Mouse (Mus musculus) cerebellum, adult 11-12 months (tissue): ENCODE measurements at regions not wholly inside any gene's neighbourhood (a gene's known extent, or its start where the extent isn't known, plus 50 kb on each side); places are given as distances from the start of the nearest gene placed in this dataset.
"Not testable (repeated sequence)": the region's sequence is repeated elsewhere in the genome, so short reads cannot be mapped to it uniquely, and the experiment has no call there.

Experiments
- DNase-seq: peaks from one replicate; pipeline ENCODE4 v3.0.0; 2022

DNA sequence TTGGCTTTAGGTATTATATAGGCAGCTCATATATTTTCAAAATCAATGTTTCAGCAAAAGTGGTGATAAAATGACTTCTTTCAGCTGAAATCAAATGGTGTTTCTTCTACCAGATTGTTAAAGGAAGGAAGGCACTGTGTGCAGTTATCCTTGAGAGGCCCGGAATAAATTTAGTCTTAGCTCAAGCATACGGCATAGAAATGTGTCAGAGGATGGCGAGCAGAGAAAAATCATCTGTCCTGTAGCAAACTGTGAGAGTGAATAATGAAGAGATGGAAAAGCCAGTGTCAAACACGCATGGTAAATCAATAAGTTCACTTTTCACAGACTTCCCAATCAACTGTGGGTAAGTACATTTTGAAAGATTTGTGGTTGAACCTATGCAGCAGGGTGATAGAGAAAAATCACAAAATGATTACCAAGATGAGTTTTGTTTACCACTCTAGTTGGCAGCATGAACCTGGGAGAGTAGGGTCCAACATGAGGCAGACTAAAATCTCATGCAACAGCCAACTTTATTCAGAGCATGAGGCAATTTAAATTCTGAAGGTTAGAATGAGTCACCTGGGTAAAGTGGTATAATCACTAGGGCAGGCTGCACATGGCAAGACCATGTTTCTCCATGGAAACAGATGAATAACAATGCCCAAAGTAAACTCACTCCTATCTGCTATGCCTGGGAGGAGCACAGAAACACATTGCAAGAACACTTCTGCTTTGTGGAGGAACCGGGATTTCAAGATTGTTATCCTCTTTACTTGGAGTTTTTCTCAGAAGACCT, 55.7 kb downstream of the AI429214 start:
- DNase-seq = no peak

GRCm38 (mm10) chr8:37049969-37050683, 56.7 kb downstream of the AI429214 start:
- DNase-seq = no peak

DNA sequence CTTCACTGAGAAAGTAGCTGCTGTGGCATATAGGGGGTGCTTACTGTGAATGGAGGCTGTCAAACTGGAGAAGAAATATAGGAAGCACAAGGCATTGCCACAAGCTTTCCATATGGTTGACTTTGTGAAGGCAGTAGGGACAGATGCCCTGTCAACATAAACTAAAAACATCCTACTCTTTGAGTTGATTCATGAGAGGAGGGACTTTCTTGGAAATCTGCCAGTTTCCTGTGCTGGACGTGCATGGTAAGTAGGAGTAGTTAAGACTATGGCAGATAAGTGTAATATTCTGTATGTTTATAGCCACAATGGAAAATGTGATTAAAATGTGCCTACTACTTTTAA, 57.3 kb downstream of the AI429214 start:
- DNase-seq = no peak

DNA sequence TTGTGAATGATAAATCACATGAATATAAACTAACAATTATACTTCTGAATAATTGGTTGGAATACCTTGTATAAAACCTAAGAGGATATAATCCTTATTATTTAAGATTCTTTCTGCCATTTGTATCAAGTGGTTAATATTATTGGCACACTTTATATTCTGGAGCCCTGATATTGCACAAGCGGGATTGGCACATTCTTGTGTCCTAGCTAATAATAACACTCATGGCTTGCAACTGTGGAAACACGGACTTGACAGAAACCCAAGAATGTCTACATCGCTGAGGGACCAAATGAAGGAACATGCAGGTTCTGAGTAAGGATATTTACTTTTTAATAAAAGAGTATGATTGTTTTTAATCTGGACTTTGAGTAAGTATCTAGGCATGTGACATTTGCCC, 63.0 kb downstream of the AI429214 start:
- no peak for DNase-seq

GRCm38 (mm10) chr8:37058390-37058789, 65.0 kb downstream of the AI429214 start:
- DNase-seq = no peak

GRCm38 (mm10) chr8:37062012-37062944, 68.9 kb downstream of the AI429214 start:
- DNase-seq = peak; percentile 4

DNA sequence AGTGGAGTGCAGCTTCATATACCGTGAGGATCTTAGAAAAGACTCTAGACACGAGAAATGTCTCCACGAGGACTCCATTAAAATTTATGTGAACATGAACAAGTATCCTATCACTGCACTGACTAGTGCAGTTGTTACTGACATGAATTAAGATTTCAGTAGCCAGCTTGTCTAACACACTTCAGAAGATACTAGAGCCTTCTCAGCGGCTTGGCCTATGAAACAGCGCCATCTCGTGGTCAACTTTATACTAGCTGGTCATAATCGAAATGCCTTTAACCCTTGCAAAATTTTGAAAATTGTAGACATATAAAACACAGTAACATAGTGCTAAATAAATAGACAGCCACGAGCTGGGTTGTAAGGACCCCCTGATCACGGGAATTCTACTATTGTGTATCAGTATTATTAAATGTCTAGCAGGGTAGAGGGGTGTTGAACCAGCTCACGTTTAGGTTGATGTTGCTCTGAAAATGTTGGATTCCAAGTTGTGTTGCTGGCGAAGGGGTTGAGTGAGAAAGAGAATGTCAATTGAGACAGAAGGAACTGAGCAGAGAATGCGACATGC, 70.4 kb downstream of the AI429214 start:
- peak; percentile 10 for DNase-seq

GRCm38 (mm10) chr8:37072905-37073304, 79.5 kb downstream of the AI429214 start:
- no peak for DNase-seq

DNA sequence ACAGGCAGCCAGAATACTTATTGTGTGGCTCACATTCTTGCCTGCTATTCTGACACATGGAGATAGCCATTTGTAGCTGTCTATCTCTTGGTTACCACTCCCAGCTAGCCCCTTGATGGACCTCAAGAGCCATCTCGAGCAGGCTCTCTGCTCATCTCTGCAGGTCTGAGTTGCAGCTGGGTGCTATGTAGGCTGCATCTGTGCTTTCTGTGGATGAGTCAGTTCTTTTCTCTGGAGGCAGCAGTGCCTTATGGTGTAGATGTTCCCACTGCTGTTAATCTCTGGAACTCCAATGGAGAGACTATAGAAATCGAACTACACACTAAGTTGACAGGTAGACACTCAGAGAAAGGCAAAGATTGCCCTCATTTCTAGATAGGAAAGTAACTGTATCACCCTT, 106.3 kb downstream of the AI429214 start:
- no peak for DNase-seq

GRCm38 (mm10) chr8:37112386-37112785, 119.0 kb downstream of the AI429214 start:
- DNase-seq = not testable (repeated sequence)

GRCm38 (mm10) chr8:37125834-37126233, 132.4 kb downstream of the AI429214 start:
- no peak for DNase-seq

GRCm38 (mm10) chr8:37129670-37130069, 136.3 kb downstream of the AI429214 start:
- DNase-seq = no peak

DNA sequence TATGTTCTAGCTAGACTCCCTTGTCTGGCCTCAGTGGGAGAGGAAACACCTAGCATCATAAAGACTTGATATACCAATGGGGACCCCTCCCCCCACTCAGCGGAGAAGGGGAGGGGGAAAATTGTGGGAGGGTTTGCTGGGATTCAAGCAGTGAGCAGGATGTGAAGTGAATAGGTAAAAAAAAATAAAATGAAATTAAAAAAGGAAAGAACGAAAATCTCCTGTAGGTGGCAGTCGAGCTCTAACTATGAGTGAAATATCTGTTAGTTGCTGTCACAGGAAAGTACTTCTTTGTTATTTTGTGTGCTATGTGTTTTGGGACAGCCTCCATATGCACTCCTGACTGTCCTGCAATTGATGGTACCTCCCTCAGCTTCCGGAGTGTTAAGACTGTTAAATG, 138.6 kb downstream of the AI429214 start:
- no peak for DNase-seq

DNA sequence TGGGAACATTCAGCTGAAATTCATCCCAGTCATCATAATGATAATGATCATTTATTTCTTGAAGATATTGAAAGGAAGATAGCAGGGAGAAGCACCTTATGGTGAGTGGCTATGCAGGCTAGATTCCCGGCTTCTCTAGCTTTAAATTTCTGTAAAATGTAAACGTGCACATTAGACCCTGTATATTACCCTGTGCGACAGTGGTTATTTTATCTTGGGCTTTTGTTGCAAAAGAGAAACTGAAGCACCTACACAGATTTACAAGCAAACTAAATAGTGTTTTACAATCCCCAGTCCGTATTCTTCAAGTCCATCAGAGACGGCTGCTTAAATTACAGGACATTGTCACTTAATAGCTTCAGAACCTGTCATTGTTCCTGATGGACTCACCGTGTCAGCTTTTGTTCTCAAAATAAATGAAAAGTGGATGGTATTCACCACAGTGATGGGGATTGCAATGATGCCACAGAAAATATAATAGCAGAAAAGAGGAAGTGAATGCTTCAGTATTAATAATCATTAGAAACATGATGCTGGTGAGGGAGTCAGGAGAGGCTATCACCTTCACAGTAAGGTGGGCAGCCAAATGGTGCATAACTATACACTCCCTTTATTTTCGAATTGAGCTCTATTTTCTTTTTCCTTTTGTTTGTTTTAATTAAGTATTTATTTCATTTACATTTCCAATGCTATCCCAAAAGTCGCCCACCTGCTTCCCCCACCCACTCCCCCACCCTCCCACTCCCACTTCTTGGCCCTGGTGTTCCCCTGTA, 141.0 kb downstream of the AI429214 start:
- no peak for DNase-seq

DNA sequence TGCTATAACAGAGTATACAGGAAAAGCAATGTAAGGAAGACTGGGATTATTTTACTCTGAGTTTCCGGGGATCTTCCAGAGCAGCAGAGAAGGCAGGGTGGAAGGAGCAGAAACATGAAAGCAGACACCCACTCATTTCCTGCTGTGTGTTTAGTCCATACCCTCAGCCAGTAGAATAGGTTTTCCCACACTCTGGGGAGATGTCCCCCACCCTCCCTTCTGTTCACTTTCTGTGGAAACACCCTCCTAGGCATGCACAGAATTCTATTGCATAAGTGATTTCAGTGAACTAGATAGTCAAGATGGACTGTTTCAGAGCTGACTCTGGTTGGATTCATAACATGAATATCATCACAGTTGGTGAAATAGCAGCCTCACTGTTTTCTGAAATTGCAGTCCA, 156.9 kb downstream of the AI429214 start:
- no peak for DNase-seq

DNA sequence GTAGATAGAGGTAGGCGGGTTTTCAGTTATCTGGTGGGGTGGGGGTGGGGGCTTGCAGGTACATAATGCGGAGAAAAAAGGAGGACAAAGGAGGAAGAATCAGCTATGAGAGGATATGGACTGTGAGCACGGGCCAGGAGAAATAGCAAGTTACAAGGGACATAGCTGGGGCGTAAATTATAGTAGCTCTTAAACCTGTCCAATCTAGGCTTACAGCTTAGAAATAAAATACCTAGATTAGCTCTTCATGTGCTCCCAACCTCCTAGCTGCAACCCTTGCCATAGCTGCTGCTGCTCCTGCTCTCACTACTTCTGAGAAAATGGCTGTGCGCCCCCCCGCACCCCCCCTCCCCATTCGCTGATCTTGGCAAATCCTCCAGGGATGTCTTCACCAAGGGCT, 161.0 kb downstream of the AI429214 start:
- DNase-seq = no peak

- DNase-seq = no peak
Observed at GRCm38 (mm10) chr8:37154946-37155345, 161.5 kb downstream of the AI429214 start.

DNA sequence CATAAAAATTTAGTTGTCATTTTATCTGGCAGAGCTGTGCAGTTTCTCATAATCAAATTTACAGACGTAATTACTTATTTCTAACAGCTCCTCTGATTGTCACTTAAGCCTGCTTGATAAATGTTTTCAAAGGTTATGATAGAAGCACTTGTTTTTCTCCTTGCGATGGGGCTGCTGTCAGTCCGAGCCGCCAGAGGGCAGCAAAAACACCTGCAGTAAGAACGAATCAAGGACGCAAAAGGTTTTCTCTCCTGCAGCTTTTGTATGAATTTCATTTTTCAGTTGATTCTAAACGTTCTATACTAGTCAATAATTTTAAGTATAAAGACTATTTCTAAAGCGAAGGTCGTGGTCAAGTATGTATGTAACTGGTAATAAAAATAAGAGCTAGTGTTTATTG, 166.1 kb downstream of the AI429214 start:
- DNase-seq = peak; percentile 15

GRCm38 (mm10) chr8:37196859-37197258, 203.5 kb downstream of the AI429214 start:
- no peak for DNase-seq

- DNase-seq = no peak
Observed at GRCm38 (mm10) chr8:37215894-37216293, 222.5 kb downstream of the AI429214 start.

DNA sequence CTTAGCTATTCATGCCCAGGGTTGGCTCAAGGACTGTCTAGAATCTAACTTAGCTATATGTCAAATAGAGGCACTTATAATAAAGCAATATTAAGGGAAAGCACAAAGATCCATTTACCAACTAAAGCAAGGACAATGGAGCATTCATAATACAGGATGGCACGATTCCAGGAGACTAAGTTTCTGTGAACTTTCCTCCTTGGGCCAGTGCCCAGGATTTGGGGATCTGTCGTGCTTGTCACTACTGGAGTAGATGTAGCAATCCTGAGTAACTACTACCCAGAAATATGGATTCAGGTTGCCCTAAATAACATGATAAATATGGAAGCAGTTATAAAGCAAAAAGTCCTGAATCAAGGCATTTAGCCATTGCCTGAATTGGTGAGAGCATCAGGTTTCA, 233.7 kb downstream of the AI429214 start:
- DNase-seq = no peak

GRCm38 (mm10) chr8:37237306-37237705, 243.9 kb downstream of the AI429214 start:
- no peak for DNase-seq
